Mouse (Mus musculus) embryonic facial prominence, embryonic 15.5 days (tissue): ENCODE measurements at regions not wholly inside any gene's neighbourhood (a gene's known extent, or its start where the extent isn't known, plus 50 kb on each side); places are given as distances from the start of the nearest gene placed in this dataset.
"Not testable (repeated sequence)": the region's sequence is repeated elsewhere in the genome, so short reads cannot be mapped to it uniquely, and the experiment has no call there.

Source experiments
- ATAC-seq: fragments of 200-750 bp; cut with Nextera tagmentation; 2 replicates; pipeline ENCODE4 v1.8.0; 2017; ENCODE audit warnings: low read depth, moderate TSS enrichment; ENCODE audit not compliant: insufficient number of reproducible peaks, low FRiP score, low TSS enrichment
- H3K27ac ChIP-seq: fragments of 300-500 bp; sonication (generic); replicated peaks from 2 replicates; pipeline ENCODE4 v1.5.1; 2015; ENCODE audit warnings: mild to moderate bottlenecking, inconsistent platforms
- H3K27me3 ChIP-seq: fragments of 300-500 bp; sonication (generic); 2 replicates; pipeline ENCODE4 v1.6.1; 2015; ENCODE audit warnings: inconsistent platforms
- H3K36me3 ChIP-seq: fragments of 300-500 bp; sonication (generic); 2 replicates; pipeline ENCODE4 v1.6.1; 2015; ENCODE audit warnings: mild to moderate bottlenecking, inconsistent platforms
- H3K4me1 ChIP-seq: fragments of 300-500 bp; sonication (generic); 2 replicates; pipeline ENCODE4 v1.6.1; 2015; ENCODE audit warnings: inconsistent platforms
- H3K4me2 ChIP-seq: fragments of 300-500 bp; sonication (generic); replicated peaks from 2 replicates; pipeline ENCODE4 v1.6.1; 2015; ENCODE audit warnings: mild to moderate bottlenecking, inconsistent platforms
- H3K4me3 ChIP-seq: fragments of 300-500 bp; sonication (generic); replicated peaks from 2 replicates; pipeline ENCODE4 v1.5.1; 2015; ENCODE audit warnings: mild to moderate bottlenecking, inconsistent platforms
- H3K9ac ChIP-seq: fragments of 300-500 bp; sonication (generic); 2 replicates; pipeline ENCODE4 v1.6.1; 2015; ENCODE audit warnings: inconsistent platforms
- H3K9me3 ChIP-seq: fragments of 300-500 bp; sonication (generic); replicated peaks from 2 replicates; pipeline ENCODE4 v1.6.1; 2016; ENCODE audit warnings: inconsistent platforms
- WGBS: fragments of 180-500 bp; shearing (Covaris S2); methylation state at CpG from one replicate; pipeline ENCODE4 v1.1.7; 2015; 5-methylcytosine and 5-hydroxymethylcytosine counted together

GRCm38 (mm10) chr16:3114473-3115335, 476.1 kb upstream of the Olfr161 start:
- peak; percentile 91 for ATAC-seq
- not testable (repeated sequence) for H3K4me3 ChIP-seq, H3K9me3 ChIP-seq, H3K4me2 ChIP-seq, H3K4me1 ChIP-seq, H3K27me3 ChIP-seq, H3K27ac ChIP-seq, H3K36me3 ChIP-seq, H3K9ac ChIP-seq
- WGBS: 44% methylated on average over 3 of the region's 3 CpGs

GRCm38 (mm10) chr16:3115336-3116112, 475.3 kb upstream of the Olfr161 start:
- not testable (repeated sequence) for H3K27me3 ChIP-seq, H3K27ac ChIP-seq, H3K36me3 ChIP-seq, H3K4me3 ChIP-seq, H3K9me3 ChIP-seq, H3K4me1 ChIP-seq, H3K4me2 ChIP-seq, H3K9ac ChIP-seq
- WGBS: 67% methylated on average over 8 of the region's 9 CpGs
- ATAC-seq: peak; percentile 80

GRCm38 (mm10) chr16:3116113-3116511, 474.7 kb upstream of the Olfr161 start:
- not testable (repeated sequence) for H3K4me3 ChIP-seq, H3K27me3 ChIP-seq, H3K36me3 ChIP-seq, H3K9ac ChIP-seq, H3K9me3 ChIP-seq, H3K4me2 ChIP-seq, H3K27ac ChIP-seq, H3K4me1 ChIP-seq
- peak; percentile 58; the same call in 1 of the 2 replicates for ATAC-seq
- WGBS: 63% methylated on average over 3 of the region's 3 CpGs

GRCm38 (mm10) chr16:3121216-3121615, 469.6 kb upstream of the Olfr161 start:
- H3K27me3 ChIP-seq, H3K4me1 ChIP-seq, H3K9ac ChIP-seq, H3K4me2 ChIP-seq, H3K9me3 ChIP-seq, ATAC-seq, H3K4me3 ChIP-seq, H3K36me3 ChIP-seq, H3K27ac ChIP-seq: not testable (repeated sequence)

GRCm38 (mm10) chr16:3122145-3122860, 468.5 kb upstream of the Olfr161 start:
- H3K27ac ChIP-seq, H3K27me3 ChIP-seq, H3K36me3 ChIP-seq, H3K9me3 ChIP-seq, H3K4me3 ChIP-seq, H3K9ac ChIP-seq, ATAC-seq, H3K4me2 ChIP-seq, H3K4me1 ChIP-seq: not testable (repeated sequence)
- WGBS: 52% methylated on average over 4 of the region's 6 CpGs

- H3K4me1 ChIP-seq, H3K4me2 ChIP-seq, H3K27ac ChIP-seq, H3K36me3 ChIP-seq, H3K27me3 ChIP-seq, H3K4me3 ChIP-seq, H3K9me3 ChIP-seq, H3K9ac ChIP-seq: not testable (repeated sequence)
- peak; percentile 58 for ATAC-seq
- 67% methylated on average over 8 of the region's 8 CpGs for WGBS
Measured at GRCm38 (mm10) chr16:3122861-3123477, 467.9 kb upstream of the Olfr161 start.

GRCm38 (mm10) chr16:3127317-3127716, 463.5 kb upstream of the Olfr161 start:
- WGBS: 36% methylated on average over 2 of the region's 2 CpGs
- H3K27me3 ChIP-seq, H3K4me2 ChIP-seq, H3K27ac ChIP-seq, H3K4me3 ChIP-seq, H3K9me3 ChIP-seq, H3K9ac ChIP-seq, ATAC-seq, H3K4me1 ChIP-seq, H3K36me3 ChIP-seq: not testable (repeated sequence)
